Mouse (Mus musculus) liver, adult (tissue): ENCODE results near the gene Inpp5a.

Experiments used
- GATA4 ChIP-seq: IDR thresholded peaks from 2 replicates; pipeline ENCODE4 v1.6.1; 2014; ENCODE audit warnings: mild to moderate bottlenecking, low read length; ENCODE audit not compliant: insufficient replicate concordance

Gene Inpp5a

GRCm38 (mm10) chr7:139508938-139509337 is 120.0 kb downstream of the Inpp5a start:
- no peak for TF ChIP-seq GATA4

GRCm38 (mm10) chr7:139515959-139516660 is 127.2 kb downstream of the Inpp5a start:
- no peak for TF ChIP-seq GATA4

- no peak for TF ChIP-seq GATA4
Measured at GRCm38 (mm10) chr7:139516661-139517016, 127.7 kb downstream of the Inpp5a start.

GRCm38 (mm10) chr7:139518352-139518751 is 129.4 kb downstream of the Inpp5a start:
- no peak for TF ChIP-seq GATA4

GRCm38 (mm10) chr7:139528309-139529076 is 139.6 kb downstream of the Inpp5a start:
- TF ChIP-seq GATA4 = no peak

GRCm38 (mm10) chr7:139529208-139529607 is 140.3 kb downstream of the Inpp5a start:
- no peak for TF ChIP-seq GATA4

GRCm38 (mm10) chr7:139530591-139531427 is 141.9 kb downstream of the Inpp5a start:
- TF ChIP-seq GATA4 = no peak

- TF ChIP-seq GATA4 = no peak
Measured at GRCm38 (mm10) chr7:139531428-139531801, 142.5 kb downstream of the Inpp5a start.

GRCm38 (mm10) chr7:139536331-139536730 is 147.4 kb downstream of the Inpp5a start:
- no peak for TF ChIP-seq GATA4

GRCm38 (mm10) chr7:139536831-139537230 is 147.9 kb downstream of the Inpp5a start:
- TF ChIP-seq GATA4 = no peak

- no peak for TF ChIP-seq GATA4
Measured at GRCm38 (mm10) chr7:139537831-139538230, 148.9 kb downstream of the Inpp5a start.

GRCm38 (mm10) chr7:139538541-139538940 is 149.6 kb downstream of the Inpp5a start:
- TF ChIP-seq GATA4 = no peak

GRCm38 (mm10) chr7:139540601-139541000 is 151.7 kb downstream of the Inpp5a start:
- no peak for TF ChIP-seq GATA4

GRCm38 (mm10) chr7:139541422-139541821 is 152.5 kb downstream of the Inpp5a start:
- TF ChIP-seq GATA4 = no peak
